Mouse (Mus musculus): ENCODE data around the gene Timm50. TPM values are rescaled to one million over a fixed set of nuclear protein-coding genes. Genes with fewer than 3 reads are reported as not detected.

The Timm50 gene
- total RNA-seq (2021) = 10 to 100 TPM; 39.9 to 42.8 TPM
- long read RNA-seq, experiment 1, transcript Timm50-201 (11 exons, 1,515 nt) = major isoform, 77 of 89 reads
- long read RNA-seq, experiment 1, partial matches to known transcripts = 1 of 89 reads
- long read RNA-seq, experiment 1, other reads (novel, unspliced or antisense) = 11 of 89 reads
- long read RNA-seq, experiment 2, transcript Timm50-201 (11 exons, 1,515 nt) = major isoform, 67 of 81 reads
- long read RNA-seq, experiment 2, partial matches to known transcripts = 0 of 81 reads
- long read RNA-seq, experiment 2, other reads (novel, unspliced or antisense) = 14 of 81 reads

DNA sequence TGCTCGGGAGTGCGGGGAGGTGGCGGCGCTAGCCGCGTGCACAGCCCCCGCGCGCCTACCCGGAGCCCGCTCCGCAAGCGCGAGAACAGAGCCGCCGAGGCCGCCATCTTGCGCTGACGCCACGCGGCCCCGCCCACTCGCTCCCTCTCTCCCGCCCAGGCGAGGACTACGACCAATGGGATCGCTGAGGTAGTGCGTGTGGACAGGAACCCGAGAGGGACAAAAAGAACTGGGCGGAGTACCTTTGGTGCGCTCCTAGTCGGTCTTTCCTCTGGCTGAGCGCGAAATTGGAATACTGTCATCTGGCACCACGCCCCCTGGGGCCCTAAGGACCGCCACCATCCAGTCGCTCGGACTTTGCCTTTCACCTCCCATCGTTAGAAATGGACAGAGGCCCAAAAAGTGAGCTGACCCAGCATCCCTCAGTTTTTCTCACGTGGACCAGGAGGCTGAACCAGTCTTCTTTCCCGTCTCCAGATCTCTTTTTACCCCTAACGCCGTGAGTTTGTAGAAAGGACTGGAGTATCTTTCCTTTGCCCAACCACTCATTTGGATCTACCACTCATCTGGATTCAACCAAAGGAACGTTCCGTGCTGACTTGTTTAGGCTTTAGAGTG lies at the start of gene Timm50:
TSS of gene Timm50 (minus strand) at position 147 of the 618 bp plus-strand sequence.
- peak; percentile 99 for DNase-seq (ENCODE audit: low spot score in 2 of 2)
- intact Hi-C loops (cut with DNase I) = no loop called here

- intact Hi-C loops (cut with DNase I) = no loop called here
- no peak for DNase-seq (ENCODE audit: low spot score in 2 of 2)
Measured at GRCm38 (mm10) chr7:28360291-28360690, 48.4 kb upstream of the Timm50 start.

DNA sequence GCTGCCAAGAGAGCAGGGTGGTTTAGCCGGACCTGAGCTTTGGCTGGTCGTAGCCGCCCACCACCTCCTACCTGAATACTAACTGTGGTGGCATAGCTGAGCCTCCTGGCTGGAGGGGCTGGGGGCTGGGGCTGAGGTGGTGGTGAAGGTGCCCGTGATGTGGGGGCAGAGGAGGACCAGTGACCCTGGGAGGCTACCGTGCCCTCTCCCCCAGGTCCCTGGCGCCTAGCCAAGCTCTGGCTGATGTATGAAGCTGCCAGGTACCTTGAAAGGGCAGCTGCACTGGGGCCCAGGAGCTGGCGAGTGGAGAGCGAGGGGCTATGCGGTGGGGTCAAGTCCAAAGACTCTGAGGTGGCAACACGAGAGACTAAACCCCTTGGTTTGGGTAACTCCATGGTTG lies 48.0 kb upstream of the Timm50 start:
- intact Hi-C loops (cut with DNase I) = no loop called here
- no peak for DNase-seq (ENCODE audit: low spot score in 2 of 2)

GRCm38 (mm10) chr7:28358431-28358830 lies 46.6 kb upstream of the Timm50 start:
- no peak for DNase-seq (ENCODE audit: low spot score in 2 of 2)
- intact Hi-C loops (cut with DNase I) = no loop called here

- no peak for DNase-seq (ENCODE audit: low spot score in 2 of 2)
- intact Hi-C loops (cut with DNase I) = no loop called here
Measured at GRCm38 (mm10) chr7:28357984-28358383, 46.1 kb upstream of the Timm50 start.

GRCm38 (mm10) chr7:28356981-28357380 lies 45.1 kb upstream of the Timm50 start:
- intact Hi-C loops (cut with DNase I) = no loop called here
- DNase-seq (ENCODE audit: low spot score in 2 of 2) = no peak

- intact Hi-C loops (cut with DNase I) = no loop called here
- no peak for DNase-seq (ENCODE audit: low spot score in 2 of 2)
Measured at GRCm38 (mm10) chr7:28355221-28355620, 43.3 kb upstream of the Timm50 start.

DNA sequence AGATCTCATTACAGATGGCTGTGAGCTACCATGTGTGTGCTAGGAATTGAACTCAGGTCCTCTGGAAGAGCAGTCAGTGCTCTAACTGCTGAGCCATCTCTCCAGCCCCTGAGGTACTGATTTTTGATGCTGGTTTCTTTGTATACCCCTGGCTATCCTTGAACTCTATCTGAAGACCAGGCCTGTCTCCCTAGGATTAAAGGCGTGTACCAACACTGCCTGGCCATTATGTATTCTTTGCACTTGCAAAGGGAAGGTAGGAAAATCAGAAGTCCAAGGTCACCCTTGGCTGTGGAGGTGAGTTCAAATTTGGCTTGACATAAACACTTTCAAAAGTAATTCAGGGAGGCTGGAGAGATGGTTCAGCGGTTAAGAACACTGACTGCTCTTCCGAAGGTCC lies 42.7 kb upstream of the Timm50 start:
- DNase-seq (ENCODE audit: low spot score in 2 of 2) = no peak
- intact Hi-C loops (cut with DNase I) = no loop called here

- no peak for DNase-seq (ENCODE audit: low spot score in 2 of 2)
- intact Hi-C loops (cut with DNase I) = no loop called here
Measured at GRCm38 (mm10) chr7:28354113-28354581, 42.3 kb upstream of the Timm50 start.

DNA sequence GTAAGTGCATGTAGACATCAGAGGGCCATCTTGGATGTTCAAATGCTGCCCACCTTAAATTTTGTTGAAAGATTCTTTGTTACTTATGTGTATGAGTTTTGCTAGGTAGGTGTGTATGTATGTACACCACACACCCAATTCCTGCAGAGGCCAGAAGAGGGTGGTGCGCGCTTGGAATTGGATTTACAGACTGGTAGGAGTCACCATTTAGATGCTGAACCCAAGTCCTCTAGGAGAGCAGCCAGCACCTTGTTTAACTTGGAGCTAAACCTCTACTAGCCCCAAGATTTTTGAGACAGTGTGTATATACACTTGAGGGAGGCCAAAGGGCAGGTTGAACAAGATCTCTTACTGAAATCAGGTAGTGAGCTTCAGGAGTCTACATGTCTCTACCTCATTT lies 41.4 kb upstream of the Timm50 start:
- DNase-seq (ENCODE audit: low spot score in 2 of 2) = no peak
- intact Hi-C loops (cut with DNase I) = no loop called here

DNA sequence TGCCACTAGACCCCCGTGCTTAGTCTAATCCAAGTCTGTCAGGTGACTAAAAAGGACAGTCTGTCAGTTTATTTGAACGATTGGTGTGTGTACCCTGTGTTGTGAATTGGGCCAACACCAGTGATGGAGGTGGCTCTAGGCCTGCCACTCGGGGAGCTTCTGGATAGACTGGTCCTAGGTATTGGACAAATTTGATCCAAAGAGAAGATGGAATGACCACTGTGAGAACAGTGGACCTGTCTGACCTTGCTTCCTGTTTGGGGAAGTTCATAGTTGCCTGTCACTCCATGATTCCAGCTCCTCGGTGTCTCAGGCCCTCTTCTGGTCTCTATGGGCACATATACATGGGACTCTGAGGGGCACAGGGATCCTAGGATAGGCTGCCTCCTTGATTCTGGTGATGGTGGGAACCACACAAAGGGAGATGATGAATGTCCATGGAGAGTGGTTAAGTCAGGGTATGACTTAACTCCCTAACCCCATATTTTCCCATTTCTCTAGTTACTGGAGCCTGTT lies 39.9 kb upstream of the Timm50 start:
- intact Hi-C loops (cut with DNase I) = no loop called here
- DNase-seq (ENCODE audit: low spot score in 2 of 2) = no peak

DNA sequence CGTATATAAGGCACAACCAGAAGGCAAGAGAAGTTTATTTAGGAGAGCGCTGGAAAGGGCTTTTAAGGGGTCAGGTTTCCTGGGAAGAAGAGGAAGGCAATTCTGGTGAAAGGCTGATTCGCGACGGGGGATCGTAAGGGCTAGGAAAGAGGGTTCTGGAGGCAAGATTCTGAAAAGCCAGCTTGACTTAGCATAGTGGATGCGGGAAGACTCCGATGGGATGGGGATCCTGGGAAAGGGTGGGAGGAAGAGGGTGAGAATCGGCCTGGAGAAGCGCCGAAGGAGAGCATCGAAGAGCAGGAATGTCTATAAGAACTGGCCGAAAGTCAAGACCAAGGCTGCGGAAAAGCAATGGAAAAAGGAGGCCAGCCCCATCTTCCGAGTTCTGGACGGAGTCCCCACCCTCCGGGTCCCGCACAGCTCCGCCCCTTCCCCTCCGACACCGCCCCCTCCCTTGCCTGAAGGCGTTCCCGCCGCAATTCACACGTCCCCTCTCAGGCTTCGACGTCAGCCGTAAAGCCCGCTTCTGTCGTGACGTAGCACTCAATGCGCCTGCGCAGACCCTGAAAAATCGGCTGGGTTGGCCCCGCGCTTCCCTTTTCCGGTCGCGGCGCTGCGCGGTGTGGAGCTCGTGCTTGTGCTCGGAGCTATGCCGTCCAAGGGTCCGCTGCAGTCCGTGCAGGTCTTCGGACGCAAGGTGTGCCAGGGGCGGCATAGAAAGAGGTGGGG lies 38.4 kb upstream of the Timm50 start, which contains the start of gene Rps16:
TSS of gene Rps16 (plus strand) at position 498 of the 729 bp plus-strand sequence.
- DNase-seq (ENCODE audit: low spot score in 2 of 2) = peak; percentile 97 to 98
- intact Hi-C loops (cut with DNase I) = no loop called here

GRCm38 (mm10) chr7:28348601-28349000 lies 36.7 kb upstream of the Timm50 start:
- intact Hi-C loops (cut with DNase I) = no loop called here
- DNase-seq (ENCODE audit: low spot score in 2 of 2) = no peak

GRCm38 (mm10) chr7:28347746-28348145 lies 35.9 kb upstream of the Timm50 start:
- intact Hi-C loops (cut with DNase I) = no loop called here
- no peak for DNase-seq (ENCODE audit: low spot score in 2 of 2)

- intact Hi-C loops (cut with DNase I) = no loop called here
- DNase-seq (ENCODE audit: low spot score in 2 of 2) = peak; percentile 50 to 75
Measured at GRCm38 (mm10) chr7:28344637-28345036, 32.8 kb upstream of the Timm50 start.

DNA sequence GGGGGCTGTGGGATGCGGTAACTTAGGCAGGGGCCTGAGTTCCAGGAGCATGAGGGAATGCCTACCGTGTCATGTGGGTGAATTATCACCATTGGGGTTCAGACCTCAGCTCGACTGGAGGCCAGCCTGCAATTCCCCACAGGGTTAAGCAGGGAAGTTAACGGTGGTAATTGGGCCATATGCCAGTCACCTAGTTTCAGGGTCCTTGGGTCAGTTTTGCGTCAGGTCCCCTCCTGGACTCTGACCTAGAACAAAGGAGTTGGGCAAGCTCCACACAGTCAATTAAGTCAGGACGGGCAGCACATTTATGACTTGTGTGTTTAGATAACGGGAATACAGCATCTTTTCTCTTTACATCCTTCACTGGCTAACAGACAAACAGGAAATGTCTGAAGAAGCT lies 29.5 kb upstream of the Timm50 start:
- DNase-seq (ENCODE audit: low spot score in 2 of 2) = no peak
- intact Hi-C loops (cut with DNase I) = no loop called here

DNA sequence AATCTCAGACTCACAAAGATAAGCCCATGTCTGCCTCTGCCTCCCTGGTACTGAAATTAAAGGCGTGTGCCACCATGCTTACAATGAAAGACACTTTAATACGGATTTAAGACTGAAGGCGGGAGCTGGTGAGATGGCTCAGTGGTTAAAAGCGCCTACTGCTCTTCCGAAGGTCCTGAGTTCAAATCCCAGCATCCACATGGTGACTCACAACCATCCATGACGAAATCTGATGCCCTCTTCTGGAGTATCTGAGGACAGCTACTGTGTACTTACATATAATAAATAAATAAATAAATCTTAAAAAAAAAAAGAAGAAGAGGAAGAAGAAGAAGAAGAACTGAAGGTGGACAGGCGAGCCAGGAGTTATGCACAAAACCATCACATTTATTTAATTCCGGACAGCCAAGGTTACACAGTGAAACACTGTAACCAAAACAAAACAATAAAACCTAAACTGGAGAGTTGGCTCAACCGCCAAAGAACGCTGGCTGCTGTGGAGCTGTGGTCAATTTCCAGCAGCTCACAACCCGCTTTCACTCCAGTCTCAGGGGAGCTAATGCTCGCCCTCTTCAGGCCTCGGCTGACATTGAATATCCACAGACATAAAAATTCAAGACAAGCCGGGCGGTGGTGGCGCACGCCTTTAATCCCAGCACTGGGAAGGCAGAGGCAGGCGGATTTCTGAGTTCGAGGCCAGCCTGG lies 27.5 kb upstream of the Timm50 start:
- intact Hi-C loops (cut with DNase I) = loop anchor here (5.0 kb wide), 1 partner anchor 62 kb away; the partner anchor contains the start of gene Eid2b
- peak; percentile 37 to 42 for DNase-seq (ENCODE audit: low spot score in 2 of 2)

DNA sequence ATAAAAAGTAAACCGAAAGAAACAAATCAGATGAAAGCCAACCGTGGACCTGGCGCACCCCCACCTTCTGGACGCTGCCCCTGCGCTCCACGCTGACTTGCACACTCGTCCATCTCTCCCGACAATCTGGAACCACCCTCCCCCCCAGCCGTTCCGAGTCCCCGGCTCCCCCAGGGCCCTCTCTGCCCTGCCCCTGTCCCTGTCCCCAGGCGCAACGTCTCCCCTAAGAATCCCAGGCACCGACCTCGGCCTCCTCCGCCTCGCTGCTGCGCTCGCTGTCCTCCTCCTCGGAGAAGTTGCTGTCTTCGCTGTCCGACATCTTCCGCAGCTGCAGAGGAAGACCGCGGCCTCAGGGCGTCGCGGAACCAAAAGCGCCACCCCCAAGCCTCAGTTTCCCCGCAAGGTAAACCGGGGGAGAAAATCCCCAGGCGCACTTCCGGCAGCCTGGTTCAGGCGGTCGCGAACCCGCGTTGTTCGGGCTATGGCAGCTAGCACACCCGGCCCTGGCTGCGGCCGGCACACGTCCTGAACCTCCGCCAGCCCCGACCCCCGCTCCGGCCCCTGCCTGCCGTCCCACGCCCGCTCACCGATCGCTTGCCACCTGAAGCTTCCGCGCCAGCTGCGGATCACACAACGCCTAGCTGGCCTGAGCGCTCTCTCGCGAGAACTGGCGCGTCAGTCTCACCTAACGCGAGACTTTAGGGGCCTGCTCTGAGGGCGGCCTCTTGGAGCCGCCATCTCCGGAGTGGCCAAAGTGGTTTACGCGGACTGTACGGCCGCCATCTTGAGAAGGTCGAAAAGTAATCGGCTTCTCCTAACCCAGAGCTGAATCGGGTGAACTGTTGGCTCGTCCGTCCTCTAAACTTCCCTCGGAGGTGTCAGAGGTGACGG lies 26.5 kb upstream of the Timm50 start, which contains the start of gene Supt5:
TSS of gene Supt5 (minus strand) at position 639 of the 891 bp plus-strand sequence.
- intact Hi-C loops (cut with DNase I) = loop anchor here (5.0 kb wide), 1 partner anchor 61 kb away; the partner anchor contains the start of gene Eid2b
- DNase-seq (ENCODE audit: low spot score in 2 of 2) = peak; percentile 97 to 98
